Comparison of ENCODE assay signal across 8 mouse cellular contexts in the genomic region with DNA sequence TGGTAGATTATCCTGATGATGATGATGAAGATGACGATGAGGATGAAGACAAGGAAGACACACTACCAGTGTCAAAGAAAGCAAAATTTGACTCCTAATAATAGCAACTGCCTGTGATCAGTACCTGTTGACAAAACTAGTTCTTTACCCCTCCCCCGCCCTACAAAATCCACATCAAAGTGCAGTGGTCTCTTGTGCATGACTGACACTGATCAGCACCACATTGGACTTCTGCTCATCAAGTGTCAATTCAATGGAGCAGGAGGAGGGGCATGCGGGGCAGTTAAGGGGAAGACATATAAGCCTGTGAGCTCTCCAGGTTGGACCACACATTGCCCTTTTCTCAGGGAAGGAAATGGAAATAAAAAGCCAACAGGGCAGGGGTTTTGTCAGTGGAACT. TPM values are rescaled to one million over a fixed set of nuclear protein-coding genes. Genes with fewer than 3 reads are reported as not detected.
A peak's percentile ranks its signal among the peaks of the same experiment; 100 is the strongest.
DNase-seq lines count a peak whose midpoint lies in the region; ATAC-seq and TF ChIP-seq lines count a peak whose summit lies in the region.

No protein-coding gene starts in this region.

- intact Hi-C loops in heart, postnatal 36 days (cut with DNase I), result loop anchor here (1.0 kb wide), 1 partner anchor 139 kb away; no protein-coding TSS in a partner anchor

- H3K4me2 ChIP-seq in heart, embryonic 11.5 days, result peak overlapping the region; percentile 74
- H3K4me2 ChIP-seq in embryonic facial prominence, embryonic 15.5 days (replicated peaks), result peak overlapping the region; percentile 55
- peak overlapping the region; percentile 60 for H3K4me2 ChIP-seq in limb, embryonic 14.5 days (replicated peaks; ENCODE audit: low read depth, low read length, severe bottlenecking)

- TF ChIP-seq POLR2A in limb, embryonic 14.5 days (IDR thresholded peaks at IDR 0.05; ENCODE audit: borderline replicate concordance, extremely low read depth, insufficient read depth, insufficient read length), result no peak

- TF ChIP-seq CTCF in E14TG2a.4 (conservative IDR thresholded peaks at IDR 0.05; ENCODE audit: low read length), result no peak

- H3K4me1 ChIP-seq in heart, embryonic 11.5 days (ENCODE audit: control insufficient read depth, insufficient read depth, low read length), result no peaks in the 10 kb centered on the region
- peaks cover 13% of the 10 kb centered on the region for H3K4me1 ChIP-seq in E14TG2a.4 (replicated peaks; ENCODE audit: low read depth, low read length)
- H3K4me1 ChIP-seq in embryonic facial prominence, embryonic 15.5 days, result 0 out of 2 replicates have a peak, but pooled peaks cover 3% of the 10 kb centered on the region
- no peaks in the 10 kb centered on the region; the same call in 1 of the 2 replicates for H3K4me1 ChIP-seq in limb, embryonic 14.5 days (ENCODE audit: control insufficient read depth, insufficient read depth, low read length)

- H3K9me3 ChIP-seq in heart, embryonic 11.5 days (replicated peaks; ENCODE audit: control insufficient read depth, low read length), result no peaks in the 10 kb centered on the region
- no peaks in the 10 kb centered on the region for H3K9me3 ChIP-seq in E14TG2a.4 (ENCODE audit: low read length)
- H3K9me3 ChIP-seq in embryonic facial prominence, embryonic 15.5 days (replicated peaks), result peaks cover 3% of the 10 kb centered on the region; the same call in 1 of the 2 replicates
- H3K9me3 ChIP-seq in limb, embryonic 14.5 days (ENCODE audit: control insufficient read depth, low read length), result peaks cover 4% of the 10 kb centered on the region

- no peak for DNase-seq in heart, postnatal 36 days
- no peak for DNase-seq in limb, embryonic 14.5 days (ENCODE audit: low spot score)
- no peak for DNase-seq in right cerebral cortex, adult 2 months (ENCODE audit: low spot score in 2 of 2)
- no peak for DNase-seq in frontal cortex, postnatal 25 days (ENCODE audit: low spot score in 2 of 2)

- no peak for ATAC-seq in heart, embryonic 11.5 days (replicated peaks; ENCODE audit: insufficient number of reproducible peaks, low FRiP score, low TSS enrichment)
- no peak for ATAC-seq in embryonic facial prominence, embryonic 15.5 days (ENCODE audit: insufficient number of reproducible peaks, low FRiP score, low TSS enrichment, low read depth)
- ATAC-seq in limb, embryonic 14.5 days (ENCODE audit: low FRiP score, low read depth), result no peak
- no peak for ATAC-seq in megakaryocyte-erythroid progenitor cell, adult 5-6 weeks (replicated peaks; ENCODE audit: low FRiP score, low TSS enrichment, poor library complexity, severe bottlenecking)

- no peak overlapping the region for H3K27ac ChIP-seq in heart, embryonic 11.5 days (ENCODE audit: low read depth, low read length)
- peak overlapping the region; percentile 96; the same call in 1 of the 2 replicates for H3K27ac ChIP-seq in embryonic facial prominence, embryonic 15.5 days (replicated peaks)
- no peak overlapping the region; the same call in 1 of the 2 replicates for H3K27ac ChIP-seq in limb, embryonic 14.5 days (replicated peaks; ENCODE audit: low read depth, low read length)

- WGBS in heart, embryonic 11.5 days (ENCODE audit: insufficient replicate concordance), result 57% methylated on average over 3 of the region's 3 CpGs
- 48% methylated on average over 3 of the region's 3 CpGs for WGBS in embryonic facial prominence, embryonic 15.5 days
- 65% methylated on average over 3 of the region's 3 CpGs for WGBS in limb, embryonic 14.5 days

- H3K27me3 ChIP-seq in heart, embryonic 11.5 days (ENCODE audit: control insufficient read depth, insufficient read depth, low read length), result no peaks in the 10 kb centered on the region
- H3K27me3 ChIP-seq in E14TG2a.4 (ENCODE audit: insufficient read depth, low read length), result no peaks in the 10 kb centered on the region
- H3K27me3 ChIP-seq in embryonic facial prominence, embryonic 15.5 days, result no peaks in the 10 kb centered on the region
- H3K27me3 ChIP-seq in limb, embryonic 14.5 days (ENCODE audit: control insufficient read depth, insufficient read depth, low read length), result no peaks in the 10 kb centered on the region

- H3K4me3 ChIP-seq in heart, embryonic 11.5 days (ENCODE audit: low read depth, low read length), result peak overlapping the region; percentile 54
- H3K4me3 ChIP-seq in E14TG2a.4 (replicated peaks; ENCODE audit: low read length), result peak overlapping the region; percentile 83
- peak overlapping the region; percentile 58 for H3K4me3 ChIP-seq in embryonic facial prominence, embryonic 15.5 days (replicated peaks)
- peak overlapping the region; percentile 48 for H3K4me3 ChIP-seq in limb, embryonic 14.5 days (replicated peaks; ENCODE audit: low read length)

- H3K9ac ChIP-seq in heart, embryonic 11.5 days (ENCODE audit: low read depth, low read length), result no peak overlapping the region; the same call in 1 of the 2 replicates
- 0 out of 2 replicates have a peak overlapping the region, but pooled peaks have one; percentile 45 for H3K9ac ChIP-seq in embryonic facial prominence, embryonic 15.5 days
- H3K9ac ChIP-seq in limb, embryonic 14.5 days (ENCODE audit: low read depth, low read length, severe bottlenecking), result peak overlapping the region; percentile 49

- H3K36me3 ChIP-seq in heart, embryonic 11.5 days (ENCODE audit: control insufficient read depth, insufficient read depth, low read length), result no peaks in the 10 kb centered on the region
- H3K36me3 ChIP-seq in E14TG2a.4 (ENCODE audit: insufficient read depth, low read length), result no peaks in the 10 kb centered on the region
- H3K36me3 ChIP-seq in embryonic facial prominence, embryonic 15.5 days, result no peaks in the 10 kb centered on the region
- H3K36me3 ChIP-seq in limb, embryonic 14.5 days (ENCODE audit: control insufficient read depth, insufficient read depth, low read length), result no peaks in the 10 kb centered on the region

RNA-seq across cellular contexts. Expression of gene Scaf8, which starts 29.6 kb away (rescaled TPM):
- polyA plus RNA-seq in heart, embryonic 11.5 days (2014; fragmentation: Nextera tagmentation; extraction: Ambion mirVana), result 19.1 and 20.6 TPM in 2 replicates
- total RNA-seq in heart, postnatal 36 days (2021), result 10 to 100 TPM; 33.1 to 35.0 TPM
- polyA plus RNA-seq in embryonic facial prominence, embryonic 15.5 days (2015; fragmentation: Nextera tagmentation; extraction: Ambion mirVana), result 20.4 and 21.1 TPM in 2 replicates
- 40.5 and 42.3 TPM in 2 replicates for polyA plus RNA-seq in limb, embryonic 14.5 days (2012; rRNA removed)
- 23.6 and 24.6 TPM in 2 replicates for polyA plus RNA-seq in limb, embryonic 14.5 days (2014; fragmentation: Nextera tagmentation; extraction: Ambion mirVana)
- total RNA-seq in megakaryocyte-erythroid progenitor cell, adult 5-6 weeks (2014; fragmentation: Nextera tagmentation), result 52.0 and 61.2 TPM in 2 replicates
- total RNA-seq in megakaryocyte-erythroid progenitor cell, adult 5-6 weeks (2017), result 40.1 and 52.9 TPM in 2 replicates
